In genomic region chr6:89678522-89678921, GRCm38 (mm10) we compare ENCODE assay signal across 35 mouse cellular contexts. TPM values are rescaled to one million over a fixed set of nuclear protein-coding genes. Genes with fewer than 3 reads are reported as not detected.
A peak's percentile ranks its signal among the peaks of the same experiment; 100 is the strongest.
DNase-seq lines count a peak whose midpoint lies in the region; ATAC-seq lines count a peak whose summit lies in the region.
"Had no signal": no experiment of that assay in that cellular context is flagged by ENCODE, and none has a peak within 500 bp of the region (broad histone marks: within the 10 kb centered on the region; RNA-seq: fewer than 3 reads in every experiment).

No protein-coding gene starts in this region.

- DNase-seq in heart, adult 11 months, result peak; percentile 69
- no peak for DNase-seq in heart, postnatal 14 days
- DNase-seq in hindbrain, embryonic 14.5 days (ENCODE audit: low spot score), result no peak
- peak; percentile 12 for DNase-seq in limb, embryonic 10.5 days (ENCODE audit: low spot score)
- DNase-seq: adrenal gland, adult 2 months; adrenal gland, postnatal 14 days; B cell, adult 2 months; cerebellum, adult 11 months; cerebellum, adult 2 months; cerebellum, adult 9-11 months; cerebellum, postnatal 25 days; gastrocnemius, postnatal 10 days; heart, adult 18-20 months; heart, postnatal 10 days had no signal

- no peak overlapping the region for H3K27ac ChIP-seq in hindbrain, embryonic 15.5 days (replicated peaks)
- no peak overlapping the region for H3K27ac ChIP-seq in hindbrain, embryonic 14.5 days
- no peak overlapping the region for H3K27ac ChIP-seq in limb, embryonic 10.5 days
- H3K27ac ChIP-seq in neural tube, embryonic 15.5 days (replicated peaks), result no peak overlapping the region
- H3K27ac ChIP-seq in liver, embryonic 12.5 days, result no peak overlapping the region
- H3K27ac ChIP-seq: embryonic facial prominence, embryonic 12.5 days; embryonic facial prominence, embryonic 15.5 days; heart, embryonic 15.5 days; hindbrain, embryonic 12.5 days; hindbrain, postnatal 0 days had no signal

- H3K27me3 ChIP-seq in hindbrain, embryonic 15.5 days, result no peaks in the 10 kb centered on the region
- no peaks in the 10 kb centered on the region for H3K27me3 ChIP-seq in hindbrain, embryonic 14.5 days (ENCODE audit: control insufficient read depth, insufficient read depth, low read length)
- no peaks in the 10 kb centered on the region for H3K27me3 ChIP-seq in limb, embryonic 10.5 days (ENCODE audit: low read depth, poor library complexity, severe bottlenecking)
- no peaks in the 10 kb centered on the region for H3K27me3 ChIP-seq in neural tube, embryonic 15.5 days (replicated peaks)
- H3K27me3 ChIP-seq in liver, embryonic 12.5 days (replicated peaks), result no peaks in the 10 kb centered on the region
- H3K27me3 ChIP-seq: embryonic facial prominence, embryonic 12.5 days; embryonic facial prominence, embryonic 15.5 days; heart, embryonic 12.5 days; heart, embryonic 15.5 days; hindbrain, embryonic 12.5 days; Patski had no signal

- no peaks in the 10 kb centered on the region for H3K36me3 ChIP-seq in hindbrain, embryonic 15.5 days
- peaks cover 16% of the 10 kb centered on the region for H3K36me3 ChIP-seq in hindbrain, embryonic 14.5 days (replicated peaks; ENCODE audit: control insufficient read depth, insufficient read depth)
- 0 out of 2 replicates have a peak, but pooled peaks cover 2% of the 10 kb centered on the region for H3K36me3 ChIP-seq in limb, embryonic 10.5 days
- peaks cover 6% of the 10 kb centered on the region; the same call in 1 of the 2 replicates for H3K36me3 ChIP-seq in neural tube, embryonic 15.5 days
- no peaks in the 10 kb centered on the region for H3K36me3 ChIP-seq in liver, embryonic 12.5 days
- H3K36me3 ChIP-seq: embryonic facial prominence, embryonic 12.5 days; embryonic facial prominence, embryonic 15.5 days; heart, embryonic 15.5 days had no signal

- 77% methylated on average over 4 of the region's 4 CpGs for WGBS in hindbrain, embryonic 15.5 days
- 68% methylated on average over 4 of the region's 4 CpGs for WGBS in hindbrain, embryonic 14.5 days
- 84% methylated on average over 4 of the region's 4 CpGs for WGBS in limb, embryonic 10.5 days
- WGBS in neural tube, embryonic 15.5 days, result 69% methylated on average over 4 of the region's 4 CpGs
- WGBS in liver, embryonic 12.5 days (ENCODE audit: insufficient replicate concordance), result 56% methylated on average over 4 of the region's 4 CpGs

- H3K4me2 ChIP-seq in hindbrain, embryonic 15.5 days, result no peak overlapping the region
- no peak overlapping the region for H3K4me2 ChIP-seq in hindbrain, embryonic 14.5 days (replicated peaks)
- no peak overlapping the region for H3K4me2 ChIP-seq in neural tube, embryonic 15.5 days
- H3K4me2 ChIP-seq in liver, embryonic 12.5 days, result no peak overlapping the region
- H3K4me2 ChIP-seq: embryonic facial prominence, embryonic 12.5 days; embryonic facial prominence, embryonic 15.5 days; heart, embryonic 12.5 days; heart, embryonic 15.5 days; hindbrain, embryonic 12.5 days had no signal

- H3K9me3 ChIP-seq in hindbrain, embryonic 15.5 days, result no peaks in the 10 kb centered on the region
- no peaks in the 10 kb centered on the region for H3K9me3 ChIP-seq in hindbrain, embryonic 14.5 days (ENCODE audit: control insufficient read depth, low read length)
- no peaks in the 10 kb centered on the region for H3K9me3 ChIP-seq in limb, embryonic 10.5 days (replicated peaks)
- no peaks in the 10 kb centered on the region for H3K9me3 ChIP-seq in neural tube, embryonic 15.5 days (replicated peaks)
- no peaks in the 10 kb centered on the region for H3K9me3 ChIP-seq in liver, embryonic 12.5 days (replicated peaks)
- H3K9me3 ChIP-seq: embryonic facial prominence, embryonic 12.5 days; embryonic facial prominence, embryonic 15.5 days; G1E; heart, embryonic 15.5 days; hindbrain, embryonic 12.5 days had no signal

- H3K4me3 ChIP-seq in hindbrain, embryonic 15.5 days, result no peak overlapping the region
- no peak overlapping the region for H3K4me3 ChIP-seq in hindbrain, embryonic 14.5 days (replicated peaks; ENCODE audit: low read length)
- no peak overlapping the region for H3K4me3 ChIP-seq in limb, embryonic 10.5 days
- no peak overlapping the region for H3K4me3 ChIP-seq in neural tube, embryonic 15.5 days (replicated peaks)
- no peak overlapping the region for H3K4me3 ChIP-seq in liver, embryonic 12.5 days
- H3K4me3 ChIP-seq: embryonic facial prominence, embryonic 12.5 days; embryonic facial prominence, embryonic 15.5 days; heart, embryonic 12.5 days; heart, embryonic 15.5 days; hindbrain, embryonic 12.5 days had no signal

- H3K4me1 ChIP-seq in hindbrain, embryonic 15.5 days (replicated peaks), result peaks cover under 1% of the 10 kb centered on the region; the same call in 1 of the 2 replicates
- H3K4me1 ChIP-seq in hindbrain, embryonic 14.5 days (replicated peaks; ENCODE audit: control insufficient read depth, insufficient read depth, low read length), result no peaks in the 10 kb centered on the region
- H3K4me1 ChIP-seq in limb, embryonic 10.5 days, result peaks cover 3% of the 10 kb centered on the region; the same call in 1 of the 2 replicates
- H3K4me1 ChIP-seq in neural tube, embryonic 15.5 days, result peaks cover 9% of the 10 kb centered on the region
- no peaks in the 10 kb centered on the region for H3K4me1 ChIP-seq in liver, embryonic 12.5 days
- H3K4me1 ChIP-seq: embryonic facial prominence, embryonic 12.5 days; embryonic facial prominence, embryonic 15.5 days; heart, embryonic 12.5 days; heart, embryonic 15.5 days; hindbrain, embryonic 12.5 days had no signal

- ATAC-seq in hindbrain, embryonic 15.5 days (ENCODE audit: low FRiP score, low read depth), result peak; percentile 31; the same call in 1 of the 2 replicates
- ATAC-seq in hindbrain, embryonic 14.5 days (ENCODE audit: low FRiP score), result no peak
- ATAC-seq in neural tube, embryonic 15.5 days (ENCODE audit: low FRiP score), result 0 out of 2 replicates have a peak, but pooled peaks have one; percentile 25
- no peak for ATAC-seq in liver, embryonic 12.5 days
- ATAC-seq: inflammation-experienced regulatory T-cells, adult 6 months had no signal

- H3K9ac ChIP-seq in hindbrain, embryonic 15.5 days, result no peak overlapping the region
- no peak overlapping the region for H3K9ac ChIP-seq in hindbrain, embryonic 14.5 days
- H3K9ac ChIP-seq in neural tube, embryonic 15.5 days (replicated peaks), result no peak overlapping the region
- H3K9ac ChIP-seq in liver, embryonic 12.5 days, result no peak overlapping the region
- H3K9ac ChIP-seq: embryonic facial prominence, embryonic 12.5 days; embryonic facial prominence, embryonic 15.5 days; heart, embryonic 12.5 days; heart, embryonic 15.5 days; hindbrain, embryonic 12.5 days had no signal

- intact Hi-C loops in heart, postnatal 14 days (cut with DNase I), result no loop called here

RNA-seq across cellular contexts. Expression of gene Vmn1r40, which starts 28.8 kb away (rescaled TPM):
- not detected for total RNA-seq in heart, postnatal 14 days (2021)
- not detected in 2 replicates for polyA plus RNA-seq in hindbrain, embryonic 15.5 days (2015; fragmentation: Nextera tagmentation; extraction: Ambion mirVana)
- polyA plus RNA-seq in hindbrain, embryonic 14.5 days (2014; fragmentation: Nextera tagmentation; extraction: Ambion mirVana), result not detected in 2 replicates
- polyA plus RNA-seq in limb, embryonic 10.5 days (2016; fragmentation: Nextera tagmentation; extraction: Ambion mirVana), result not detected in 2 replicates
- polyA plus RNA-seq in neural tube, embryonic 15.5 days (2015; fragmentation: Nextera tagmentation; extraction: Ambion mirVana), result not detected in 2 replicates
- not detected in 2 replicates for polyA plus RNA-seq in liver, embryonic 12.5 days (2016; fragmentation: Nextera tagmentation; extraction: Ambion mirVana)
- total RNA-seq: adrenal gland, adult 2 months; adrenal gland, postnatal 14 days; adrenal gland, postnatal 4 days; CH12.LX; common myeloid progenitor, adult 5-6 weeks; gastrocnemius, adult 18-20 months; gastrocnemius, postnatal 10 days; gastrocnemius, postnatal 4 days; heart, adult 18-20 months; heart, postnatal 10 days; hematopoietic stem cell, adult 5-6 weeks; hindbrain, postnatal 0 days had no signal
- polyA plus RNA-seq: adrenal gland, adult 2 months; cerebellum, adult 2 months; embryonic facial prominence, embryonic 12.5 days; embryonic facial prominence, embryonic 15.5 days; forebrain, embryonic 11.5 days; forebrain, embryonic 14.5 days; G1E; heart, embryonic 12.5 days; heart, embryonic 15.5 days; hindbrain, embryonic 12.5 days; hindbrain, postnatal 0 days; inflammation-experienced regulatory T-cells, adult 6 months; intestine, embryonic 16.5 days had no signal

RNA-seq across cellular contexts. Expression of gene Txnrd3, which starts 34.7 kb away (rescaled TPM):
- total RNA-seq in heart, postnatal 14 days (2021), result 10 to 100 TPM; 20.1 to 20.3 TPM
- polyA plus RNA-seq in hindbrain, embryonic 15.5 days (2015; fragmentation: Nextera tagmentation; extraction: Ambion mirVana), result 14.9 and 16.5 TPM in 2 replicates
- polyA plus RNA-seq in hindbrain, embryonic 14.5 days (2014; fragmentation: Nextera tagmentation; extraction: Ambion mirVana), result 16.0 and 17.1 TPM in 2 replicates
- polyA plus RNA-seq in limb, embryonic 10.5 days (2016; fragmentation: Nextera tagmentation; extraction: Ambion mirVana), result 9.5 and 11.0 TPM in 2 replicates
- 11.6 and 12.7 TPM in 2 replicates for polyA plus RNA-seq in neural tube, embryonic 15.5 days (2015; fragmentation: Nextera tagmentation; extraction: Ambion mirVana)
- 6.1 and 6.4 TPM in 2 replicates for polyA plus RNA-seq in liver, embryonic 12.5 days (2016; fragmentation: Nextera tagmentation; extraction: Ambion mirVana)

Comparison
In these comparisons a context has a peak if more than half of its experiments do, and no peak if none do; other contexts are left out.
1. DNase-seq: peak in heart, adult 11 months (single experiment) and limb, embryonic 10.5 days (single experiment); none in heart, postnatal 14 days (0 of 2) and hindbrain, embryonic 14.5 days (single experiment).
2. ATAC-seq: peak in hindbrain, embryonic 15.5 days (single experiment) and neural tube, embryonic 15.5 days (single experiment); none in hindbrain, embryonic 14.5 days (single experiment) and liver, embryonic 12.5 days (single experiment).